Mouse (Mus musculus) intestine, embryonic 16.5 days (tissue): Measurements from ENCODE around the gene Qdpr. TPM values are rescaled to one million over a fixed set of nuclear protein-coding genes. Genes with fewer than 3 reads are reported as not detected.

Experiments used
- ATAC-seq: fragments of 200-750 bp; cut with Nextera tagmentation; 2 replicates; pipeline ENCODE4 v1.8.0; 2017; ENCODE audit warnings: moderate TSS enrichment, moderate library complexity
- H3K27ac ChIP-seq: fragments of 300-500 bp; sonication (generic); 2 replicates; pipeline ENCODE4 v1.5.1; 2014; ENCODE audit warnings: mild to moderate bottlenecking, low read length
- H3K27me3 ChIP-seq: fragments of 300-500 bp; sonication (generic); replicated peaks from 2 replicates; pipeline ENCODE4 v1.6.1; 2014; ENCODE audit warnings: low read length, control low read depth, mixed read lengths; ENCODE audit not compliant: control insufficient read depth, insufficient read depth
- H3K36me3 ChIP-seq: fragments of 300-500 bp; sonication (generic); 2 replicates; pipeline ENCODE4 v1.6.1; 2014; ENCODE audit warnings: low read length, control low read depth; ENCODE audit not compliant: control insufficient read depth, insufficient read depth
- H3K4me1 ChIP-seq: fragments of 300-500 bp; sonication (generic); 2 replicates; pipeline ENCODE4 v1.6.1; 2014; ENCODE audit warnings: low read length, control low read depth, mixed read lengths; ENCODE audit not compliant: control insufficient read depth, insufficient read depth
- H3K4me2 ChIP-seq: fragments of 300-500 bp; sonication (generic); 2 replicates; pipeline ENCODE4 v1.6.1; 2014; ENCODE audit warnings: low read depth, low read length, control low read depth
- H3K4me3 ChIP-seq: fragments of 300-500 bp; sonication (generic); 2 replicates; pipeline ENCODE4 v1.5.1; 2014; ENCODE audit warnings: mild to moderate bottlenecking, low read length
- H3K9ac ChIP-seq: fragments of 300-500 bp; sonication (generic); 2 replicates; pipeline ENCODE4 v1.6.1; 2014; ENCODE audit warnings: low read depth, low read length
- H3K9me3 ChIP-seq: fragments of 300-500 bp; sonication (generic); 2 replicates; pipeline ENCODE4 v1.6.1; 2016; ENCODE audit warnings: low read length, control low read depth; ENCODE audit not compliant: control insufficient read depth
- WGBS: fragments of 180-500 bp; shearing (Covaris S2); extraction: QIAGEN DNeasy Blood & Tissue Kit; methylation state at CpG from one replicate; pipeline ENCODE4 v1.1.7; 2014; 5-methylcytosine and 5-hydroxymethylcytosine counted together
- polyA plus RNA-seq: library from polyadenylated mRNA; unstranded; fragments of >200 nt; fragmentation: Nextera tagmentation; extraction: Ambion mirVana; gene quantifications from 2 replicates; pipeline ENCODE4 v1.2.1, GENCODE M21; 2015

Qdpr gene
- polyA plus RNA-seq, 1 experiment from 2014 or later = 359 TPM

DNA sequence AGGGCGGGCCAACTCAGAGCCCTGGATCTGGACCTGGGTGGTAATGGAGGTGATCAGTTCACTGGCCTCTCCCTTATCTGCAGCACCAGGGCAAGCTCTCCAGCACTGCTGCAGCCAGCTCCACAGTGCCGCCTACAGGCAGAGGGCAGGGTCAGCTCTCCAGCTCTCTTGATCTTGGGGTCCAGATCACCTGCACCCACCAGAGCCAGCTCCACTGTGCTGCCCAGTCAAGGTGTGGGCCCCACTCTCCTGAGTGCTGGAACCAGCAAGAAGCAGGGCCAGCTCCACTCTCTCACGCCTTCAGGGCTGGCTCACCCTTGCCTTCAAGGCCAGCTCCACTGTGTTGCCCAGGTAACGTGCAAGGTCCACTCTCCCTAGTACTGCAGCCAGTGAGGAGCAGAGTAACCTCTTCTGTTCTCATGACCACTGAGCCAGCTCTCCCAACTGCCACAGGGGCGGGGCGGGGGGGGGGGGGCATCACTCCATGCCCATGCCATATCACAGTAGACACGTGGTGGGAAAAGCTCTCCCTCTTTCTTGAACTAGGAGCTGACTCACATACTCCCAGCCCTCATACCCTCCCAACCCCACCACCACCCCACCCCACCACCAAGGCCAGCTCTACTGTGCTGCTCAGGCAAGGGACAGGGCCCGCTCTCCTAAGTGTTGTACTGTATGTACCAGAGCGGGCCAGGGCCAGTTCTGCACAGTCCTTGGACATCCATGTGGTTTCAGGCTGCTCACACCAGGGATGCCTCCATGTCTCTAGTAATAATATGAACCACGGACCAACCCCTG, 30.0 kb downstream of the Qdpr start:
- Histone ChIP-seq H3K4me2 (no peak overlapping the region), H3K9me3 (no peaks in the 10 kb centered on the region), H3K9ac (no peak overlapping the region), H3K36me3 (no peaks in the 10 kb centered on the region), H3K4me3 (no peak overlapping the region), H3K27me3 (no peaks in the 10 kb centered on the region), H3K27ac (no peak overlapping the region), H3K4me1 (no peaks in the 10 kb centered on the region)
- WGBS = 70% methylated on average over 10 of the region's 10 CpGs
- peak; percentile 98 for ATAC-seq

DNA sequence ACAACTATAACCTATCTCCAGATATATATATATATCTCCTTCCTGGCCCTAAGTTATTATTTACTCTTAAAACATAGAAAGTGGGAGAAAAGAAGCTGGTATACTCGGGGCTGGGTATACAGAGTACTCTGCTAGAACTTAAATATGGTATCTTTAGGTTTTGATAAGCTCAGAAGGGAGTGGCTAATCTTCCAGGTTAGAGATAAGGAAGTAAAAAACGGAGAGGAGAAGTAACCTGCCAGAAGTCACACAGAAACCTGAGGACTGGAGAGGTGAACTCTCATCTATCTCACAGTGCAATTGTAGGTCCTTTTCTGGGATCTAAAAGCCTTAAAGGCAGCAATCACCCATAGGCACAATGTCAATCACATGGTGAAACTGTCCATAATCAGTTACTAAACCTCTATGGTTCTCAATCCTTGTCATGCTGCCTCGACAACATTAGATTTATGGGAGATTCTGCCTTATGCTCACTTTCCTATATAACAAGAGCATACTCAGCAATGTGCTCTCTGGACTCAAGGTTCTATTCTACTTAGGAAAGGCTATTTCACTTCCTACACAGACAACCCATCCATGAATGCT, 32.1 kb downstream of the Qdpr start:
- H3K9ac ChIP-seq = no peak overlapping the region
- no peak overlapping the region for H3K4me3 ChIP-seq
- ATAC-seq = no peak
- no peaks in the 10 kb centered on the region for H3K9me3 ChIP-seq
- H3K36me3 ChIP-seq = no peaks in the 10 kb centered on the region
- no peaks in the 10 kb centered on the region for H3K4me1 ChIP-seq
- H3K27me3 ChIP-seq = no peaks in the 10 kb centered on the region
- no peak overlapping the region for H3K27ac ChIP-seq
- WGBS = 64% methylated on average over 3 of the region's 3 CpGs
- H3K4me2 ChIP-seq = no peak overlapping the region

DNA sequence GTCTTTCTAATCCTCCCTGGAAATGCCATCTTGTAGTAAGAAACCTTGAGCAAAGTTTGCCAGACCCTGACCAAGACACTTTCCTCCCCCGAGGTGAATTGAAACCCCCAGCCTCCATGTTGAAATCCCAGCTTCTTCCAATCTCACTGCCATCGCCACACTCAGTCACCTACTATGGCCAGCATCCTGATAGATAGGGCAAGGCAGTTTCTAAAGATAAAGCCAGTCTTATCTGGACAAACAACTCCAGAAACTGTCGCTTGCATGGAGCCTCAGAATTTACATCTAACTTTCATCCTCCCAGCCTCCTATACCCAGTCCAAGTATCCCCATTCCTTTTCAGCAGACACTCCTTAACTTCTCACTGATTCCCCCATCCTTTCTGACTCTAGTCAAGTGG, 33.6 kb downstream of the Qdpr start:
- 91% methylated on average over 3 of the region's 3 CpGs for WGBS
- H3K4me2 ChIP-seq = no peak overlapping the region
- H3K4me3 ChIP-seq = no peak overlapping the region
- no peak for ATAC-seq
- H3K27ac ChIP-seq = no peak overlapping the region
- H3K9ac ChIP-seq = no peak overlapping the region
- no peaks in the 10 kb centered on the region for H3K4me1 ChIP-seq
- no peaks in the 10 kb centered on the region for H3K36me3 ChIP-seq
- H3K27me3 ChIP-seq = no peaks in the 10 kb centered on the region
- no peaks in the 10 kb centered on the region for H3K9me3 ChIP-seq

DNA sequence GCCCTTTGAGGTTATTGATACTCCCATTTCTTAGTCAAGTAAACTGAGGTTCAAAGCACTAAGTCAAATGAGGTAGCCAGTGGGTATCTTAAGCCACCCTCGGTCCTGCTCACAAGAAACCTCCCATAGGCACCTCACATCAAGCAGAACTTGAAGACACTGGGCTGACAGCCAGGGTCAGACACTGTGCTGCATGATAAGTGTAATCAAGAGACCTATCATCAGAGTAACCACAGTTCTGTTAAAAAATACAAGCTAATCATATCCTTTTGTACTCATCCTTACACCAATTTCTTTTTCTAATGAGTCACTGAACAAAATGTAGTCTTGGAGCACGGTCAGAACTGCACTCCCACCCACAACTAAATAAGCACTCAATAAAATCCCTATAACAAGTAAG, 43.9 kb downstream of the Qdpr start:
- Histone ChIP-seq H3K4me3 (no peak overlapping the region), H3K9me3 (no peaks in the 10 kb centered on the region), H3K4me1 (no peaks in the 10 kb centered on the region), H3K9ac (no peak overlapping the region), H3K27ac (no peak overlapping the region), H3K4me2 (no peak overlapping the region), H3K36me3 (no peaks in the 10 kb centered on the region), H3K27me3 (no peaks in the 10 kb centered on the region)
- no peak for ATAC-seq
- WGBS = 82% methylated on average over 2 of the region's 2 CpGs

DNA sequence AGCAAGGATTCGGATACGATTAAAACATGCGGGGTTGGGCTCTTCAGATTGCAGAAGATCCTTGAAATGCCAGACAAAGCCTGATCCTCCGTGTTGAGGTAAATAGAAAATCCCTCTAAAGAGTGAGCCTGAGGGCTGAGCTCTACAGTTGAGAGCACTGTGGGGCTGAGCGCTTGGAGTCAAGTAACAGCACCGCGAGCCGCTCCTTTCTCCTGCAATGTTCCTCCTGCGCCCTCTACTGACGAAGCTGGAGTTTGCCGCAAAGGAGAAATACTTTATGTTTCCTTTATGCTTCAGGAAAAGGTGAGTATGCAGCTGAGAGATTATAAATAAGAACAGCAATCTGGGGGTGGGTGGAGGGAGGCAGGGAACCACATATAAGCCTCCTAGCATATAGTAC, 47.4 kb downstream of the Qdpr start:
- 16% methylated on average over 11 of the region's 11 CpGs for WGBS
- no peak overlapping the region for H3K4me3 ChIP-seq
- no peaks in the 10 kb centered on the region for H3K9me3 ChIP-seq
- no peak overlapping the region for H3K4me2 ChIP-seq
- H3K36me3 ChIP-seq = no peaks in the 10 kb centered on the region
- peak; percentile 42; the same call in 1 of the 2 replicates for ATAC-seq
- no peak overlapping the region for H3K27ac ChIP-seq
- no peak overlapping the region for H3K9ac ChIP-seq
- no peaks in the 10 kb centered on the region for H3K4me1 ChIP-seq
- H3K27me3 ChIP-seq = no peaks in the 10 kb centered on the region

DNA sequence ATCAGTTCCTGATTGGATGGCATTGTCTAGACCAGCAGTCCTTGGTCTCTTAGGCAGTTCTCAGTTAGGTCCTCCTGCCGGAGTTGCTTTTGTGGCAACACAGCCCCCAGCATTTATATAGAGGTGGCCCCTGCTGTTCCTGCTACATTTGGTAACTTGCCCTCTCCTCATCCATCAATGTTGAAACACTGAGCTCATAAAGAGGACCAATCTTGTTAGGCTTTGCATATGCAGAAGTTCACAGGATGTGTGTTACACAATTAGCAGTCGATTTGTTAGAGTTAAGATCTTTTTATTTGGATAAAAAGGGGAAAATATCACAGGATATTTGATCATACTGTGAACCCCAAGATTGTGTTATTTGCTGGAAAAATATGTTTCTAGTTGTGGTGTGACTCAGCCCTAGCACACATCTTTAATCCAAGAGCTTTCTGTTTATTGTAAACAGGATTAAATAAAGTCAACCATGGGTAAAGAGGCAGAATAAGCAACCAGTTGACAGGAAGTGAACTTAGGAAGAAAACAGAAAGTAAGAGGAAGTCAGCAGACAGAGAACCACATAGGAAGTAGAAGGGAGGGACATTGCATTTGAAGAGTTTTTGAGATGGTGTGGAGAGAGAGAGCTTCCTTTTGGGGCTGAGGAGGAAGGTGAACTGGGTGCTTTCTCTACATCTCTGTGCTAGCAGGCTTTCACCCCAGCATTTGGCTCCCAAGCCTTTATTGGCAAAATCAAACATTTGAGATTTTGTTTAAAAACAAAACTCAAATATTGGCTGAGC, 65.8 kb downstream of the Qdpr start:
- Histone ChIP-seq H3K9ac (no peak overlapping the region), H3K4me2 (no peak overlapping the region), H3K27me3 (no peaks in the 10 kb centered on the region), H3K4me3 (no peak overlapping the region), H3K36me3 (no peaks in the 10 kb centered on the region), H3K9me3 (no peaks in the 10 kb centered on the region), H3K27ac (no peak overlapping the region), H3K4me1 (no peaks in the 10 kb centered on the region)
- ATAC-seq = no peak
- WGBS = 73% methylated on average over 2 of the region's 2 CpGs

Other genes starting within 250 kb of the Qdpr start
- gene Clrn2, start 3.5 kb upstream of the Qdpr start, polyA plus RNA-seq = not detected in 2 replicates
- gene Lap3, start 43.1 kb upstream of the Qdpr start, polyA plus RNA-seq = 153 and 162 TPM in 2 replicates
- 220 and 233 TPM in 2 replicates for gene Med28, start 70.0 kb upstream of the Qdpr start, polyA plus RNA-seq
- gene Fam184b, start 189.4 kb upstream of the Qdpr start, polyA plus RNA-seq = 2.6 and 2.9 TPM in 2 replicates
- gene Ncapg, start 219.7 kb upstream of the Qdpr start, polyA plus RNA-seq = 33.9 and 37.0 TPM in 2 replicates